Mouse (Mus musculus) adrenal gland, postnatal 4 days (tissue): ENCODE data around the gene Cxcl9. TPM values are rescaled to one million over a fixed set of nuclear protein-coding genes. Genes with fewer than 3 reads are reported as not detected.

ENCODE experiments used
- DNase-seq, 2 experiments: peaks; one replicate each; pipeline ENCODE4 v3.0.0; 2021 to 2022; ENCODE audit warnings: low spot score in 2 of 2, mixed read lengths in 2 of 2
- total RNA-seq, 2 experiments: library from RNA; stranded (reverse); gene quantifications; 2 replicates each; pipeline ENCODE4 v1.2.3; 2021

Gene Cxcl9
- total RNA-seq, 2 experiments from 2014 or later = 0.20 to 1.1 TPM

GRCm38 (mm10) chr5:92345006-92345405 is 17.1 kb upstream of the Cxcl9 start:
- no peak for DNase-seq

GRCm38 (mm10) chr5:92340606-92341005 is 12.7 kb upstream of the Cxcl9 start:
- DNase-seq = no peak

GRCm38 (mm10) chr5:92336743-92337142 is 8.9 kb upstream of the Cxcl9 start:
- DNase-seq = no peak

- no peak for DNase-seq
Observed at GRCm38 (mm10) chr5:92332359-92332840, 4.5 kb upstream of the Cxcl9 start.

GRCm38 (mm10) chr5:92331635-92332338 is 3.9 kb upstream of the Cxcl9 start, which contains the start of gene Art3:
Gene Art3 (plus strand): TSS chr5:92331827.
- no peak for DNase-seq

GRCm38 (mm10) chr5:92331122-92331521 is 3.2 kb upstream of the Cxcl9 start:
- DNase-seq = no peak

GRCm38 (mm10) chr5:92327367-92327766 is 512 bp downstream of the Cxcl9 start:
- no peak for DNase-seq

GRCm38 (mm10) chr5:92323264-92323663 is 4.6 kb downstream of the Cxcl9 start:
- no peak for DNase-seq

GRCm38 (mm10) chr5:92322612-92323011 is 5.3 kb downstream of the Cxcl9 start:
- DNase-seq = no peak

- DNase-seq = no peak
Observed at GRCm38 (mm10) chr5:92321631-92322400, 6.1 kb downstream of the Cxcl9 start.

- DNase-seq = no peak
Observed at GRCm38 (mm10) chr5:92318596-92318995, 9.3 kb downstream of the Cxcl9 start.

GRCm38 (mm10) chr5:92318119-92318518 is 9.8 kb downstream of the Cxcl9 start:
- no peak for DNase-seq

- no peak for DNase-seq
Observed at GRCm38 (mm10) chr5:92313776-92314175, 14.1 kb downstream of the Cxcl9 start.

- DNase-seq = peak; percentile 53 to 73
Observed at GRCm38 (mm10) chr5:92312046-92312715, 15.7 kb downstream of the Cxcl9 start.

GRCm38 (mm10) chr5:92309681-92310511 is 18.0 kb downstream of the Cxcl9 start, which contains the start of gene Sdad1:
Gene Sdad1 (minus strand): TSS chr5:92310479.
- DNase-seq = peak; percentile 76 to 79

GRCm38 (mm10) chr5:92304291-92304690 is 23.6 kb downstream of the Cxcl9 start:
- DNase-seq = no peak

GRCm38 (mm10) chr5:92302149-92302840 is 25.6 kb downstream of the Cxcl9 start:
- no peak for DNase-seq

- no peak for DNase-seq
Observed at GRCm38 (mm10) chr5:92294525-92294924, 33.4 kb downstream of the Cxcl9 start.

GRCm38 (mm10) chr5:92291652-92292414 is 36.0 kb downstream of the Cxcl9 start:
- no peak for DNase-seq
